Mouse (Mus musculus) central nervous system, embryonic 11.5 days (tissue): Measurements from ENCODE around the gene Wdr5. TPM values are rescaled to one million over a fixed set of nuclear protein-coding genes. Genes with fewer than 3 reads are reported as not detected.

Experiments
- polyA plus RNA-seq: library from polyadenylated mRNA; depleted of rRNA; stranded (reverse); fragments of >200 nt; gene quantifications from 2 replicates; pipeline ENCODE4 v1.2.3, GENCODE M21; 2012; rRNA removed

Wdr5 gene
- 66.0 and 70.0 TPM in 2 replicates for polyA plus RNA-seq

GRCm38 (mm10) chr2:27514639-27515328 lies at the start of gene Wdr5:
Wdr5 (plus strand) TSS chr2:27515157.

GRCm38 (mm10) chr2:27507562-27507961 lies 7.4 kb upstream of the Wdr5 start, which contains the start of gene Brd3:
Brd3 (minus strand) TSS chr2:27507662.

Other genes with a start within 250 kb of the Wdr5 start
- 40.9 and 53.7 TPM in 2 replicates for gene Vav2, start 88.1 kb upstream of the Wdr5 start, polyA plus RNA-seq
- 8.9 and 11.6 TPM in 2 replicates for gene Brd3os, start 72.8 kb upstream of the Wdr5 start, polyA plus RNA-seq
- 77.9 and 79.9 TPM in 2 replicates for gene Brd3, start 7.5 kb upstream of the Wdr5 start, polyA plus RNA-seq
- 23.1 and 31.3 TPM in 2 replicates for gene Rxra, start 161.3 kb downstream of the Wdr5 start, polyA plus RNA-seq